Mouse (Mus musculus) T-helper 2 cell (primary cell): ENCODE measurements around the gene Gphb5.

ENCODE experiments used
- in situ Hi-C: fragments of 300-600 bp; cut with MboI, MseI; formaldehyde crosslinking; loops from one replicate; pipeline ENCODE4 v1.15.1; 2025; ENCODE audit warnings: high pct_unique_total_duplicates

Gene Gphb5

GRCm38 (mm10) chr12:75394011-75394773, 22.4 kb downstream of the Gphb5 start:
- in situ Hi-C loops, result loop anchor here (10.0 to 25.0 kb wide), 2 partner anchors 109 to 232 kb away; no protein-coding TSS in a partner anchor

GRCm38 (mm10) chr12:75391526-75391925, 25.1 kb downstream of the Gphb5 start:
- in situ Hi-C loops, result loop anchor here (10.0 to 25.0 kb wide), 2 partner anchors 107 to 229 kb away; no protein-coding TSS in a partner anchor

GRCm38 (mm10) chr12:75389308-75390135, 27.1 kb downstream of the Gphb5 start:
- in situ Hi-C loops, result loop anchor here (10.0 to 25.0 kb wide), 2 partner anchors 105 to 227 kb away; no protein-coding TSS in a partner anchor

- in situ Hi-C loops, result loop anchor here (25.0 kb wide), 1 partner anchor 226 kb away; no protein-coding TSS in a partner anchor
Measured at GRCm38 (mm10) chr12:75388521-75388920, 28.1 kb downstream of the Gphb5 start.

GRCm38 (mm10) chr12:75387846-75388245, 28.7 kb downstream of the Gphb5 start:
- in situ Hi-C loops, result loop anchor here (25.0 kb wide), 1 partner anchor 226 kb away; no protein-coding TSS in a partner anchor

- in situ Hi-C loops, result loop anchor here (25.0 kb wide), 1 partner anchor 225 kb away; no protein-coding TSS in a partner anchor
Measured at GRCm38 (mm10) chr12:75387156-75387555, 29.4 kb downstream of the Gphb5 start.

GRCm38 (mm10) chr12:75386731-75387130, 29.9 kb downstream of the Gphb5 start:
- in situ Hi-C loops, result loop anchor here (25.0 kb wide), 1 partner anchor 224 kb away; no protein-coding TSS in a partner anchor

GRCm38 (mm10) chr12:75376126-75376525, 40.5 kb downstream of the Gphb5 start:
- in situ Hi-C loops, result loop anchor here (25.0 kb wide), 1 partner anchor 214 kb away; no protein-coding TSS in a partner anchor

- in situ Hi-C loops, result loop anchor here (25.0 kb wide), 1 partner anchor 213 kb away; no protein-coding TSS in a partner anchor
Measured at GRCm38 (mm10) chr12:75375060-75375459, 41.5 kb downstream of the Gphb5 start.

- in situ Hi-C loops, result no loop called here
Measured at GRCm38 (mm10) chr12:75374437-75374836, 42.1 kb downstream of the Gphb5 start.

- in situ Hi-C loops, result no loop called here
Measured at GRCm38 (mm10) chr12:75369418-75369851, 47.1 kb downstream of the Gphb5 start.

GRCm38 (mm10) chr12:75368527-75368926, 48.1 kb downstream of the Gphb5 start:
- in situ Hi-C loops, result no loop called here

GRCm38 (mm10) chr12:75367371-75367770, 49.2 kb downstream of the Gphb5 start:
- in situ Hi-C loops, result no loop called here

- in situ Hi-C loops, result no loop called here
Measured at GRCm38 (mm10) chr12:75365621-75366124, 50.9 kb downstream of the Gphb5 start.

- in situ Hi-C loops, result no loop called here
Measured at GRCm38 (mm10) chr12:75364416-75364815, 52.2 kb downstream of the Gphb5 start.

- in situ Hi-C loops, result no loop called here
Measured at GRCm38 (mm10) chr12:75362456-75362855, 54.1 kb downstream of the Gphb5 start.
